In the genomic region with DNA sequence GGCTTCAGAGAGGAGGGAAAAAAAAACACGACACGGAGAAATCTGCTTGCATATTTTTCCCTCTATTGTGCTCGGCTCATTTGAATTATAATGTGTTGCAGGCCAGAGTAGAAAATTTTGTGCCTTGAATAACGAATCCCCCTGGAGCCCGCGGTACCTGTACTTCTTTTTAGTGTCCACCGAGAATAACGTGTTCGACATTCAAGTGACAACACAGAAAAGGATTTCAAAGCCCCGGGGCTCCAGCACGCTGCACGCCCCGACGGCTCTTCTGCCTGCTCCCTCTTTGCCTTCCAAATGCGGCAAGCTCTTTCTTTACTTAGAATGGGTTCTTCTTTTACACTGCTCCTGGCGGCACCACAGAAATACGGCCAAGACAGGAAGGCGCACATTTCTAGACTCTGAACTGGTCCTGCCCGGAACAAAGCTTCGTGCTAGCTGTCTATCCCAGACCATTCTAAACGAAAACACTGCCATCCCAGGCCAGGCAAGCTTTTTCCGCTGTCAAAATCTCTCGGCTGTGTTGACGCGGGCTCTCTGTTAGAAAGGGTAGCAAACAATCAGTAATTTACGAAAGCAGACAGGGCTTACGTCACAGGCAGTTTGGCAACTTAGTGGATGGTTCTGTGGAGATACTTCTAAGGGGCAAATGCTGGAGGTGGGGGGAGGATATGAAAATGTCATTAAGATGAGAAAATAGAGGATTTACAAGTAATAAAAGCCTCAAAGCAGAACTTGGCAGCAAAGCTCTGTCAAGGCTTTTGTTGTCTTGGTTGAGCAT, we compare ENCODE assay signal across 9 mouse cellular contexts.
DNase-seq lines count a peak whose midpoint lies in the region; ATAC-seq and TF ChIP-seq lines count a peak whose summit lies in the region.
"Had no signal": no experiment of that assay in that cellular context is flagged by ENCODE, and none has a peak within 500 bp of the region (broad histone marks: within the 10 kb centered on the region; RNA-seq: fewer than 3 reads in every experiment).

No protein-coding gene starts in this region.

- peaks cover 5% of the 10 kb centered on the region; the same call in 1 of the 2 replicates for H3K4me1 ChIP-seq in thymus, adult 2 months (replicated peaks; ENCODE audit: control insufficient read depth, insufficient read depth, low read length)
- peaks cover 11% of the 10 kb centered on the region for H3K4me1 ChIP-seq in embryonic facial prominence, embryonic 13.5 days
- H3K4me1 ChIP-seq in liver, postnatal 0 days (ENCODE audit: insufficient read depth), result peaks cover 18% of the 10 kb centered on the region
- peaks cover 30% of the 10 kb centered on the region for H3K4me1 ChIP-seq in neural tube, embryonic 13.5 days (replicated peaks)

- no peak for TF ChIP-seq CTCF in thymus, adult 2 months (IDR thresholded peaks at IDR 0.05; ENCODE audit: borderline replicate concordance, control insufficient read depth, extremely low read depth, insufficient read depth, low read length, poor library complexity)
- TF ChIP-seq CTCF in liver, postnatal 0 days (IDR thresholded peaks at IDR 0.05; ENCODE audit: low read depth), result no peak

- WGBS in thymus, adult 2 months, result 7% methylated on average over 27 of the region's 27 CpGs
- WGBS in embryonic facial prominence, embryonic 13.5 days, result 2% methylated on average over 27 of the region's 27 CpGs
- WGBS in liver, postnatal 0 days (ENCODE audit: insufficient replicate concordance), result 5% methylated on average over 27 of the region's 27 CpGs
- 2% methylated on average over 27 of the region's 27 CpGs for WGBS in neural tube, embryonic 13.5 days

- H3K4me2 ChIP-seq in embryonic facial prominence, embryonic 13.5 days, result peak overlapping the region; percentile 70
- peak overlapping the region; percentile 63 for H3K4me2 ChIP-seq in liver, postnatal 0 days (ENCODE audit: low read depth, low read length)
- H3K4me2 ChIP-seq in neural tube, embryonic 13.5 days, result peak overlapping the region; percentile 57

- TF ChIP-seq EP300 in liver, postnatal 0 days (IDR thresholded peaks at IDR 0.05; ENCODE audit: low read depth), result no peak

- peak overlapping the region; percentile 57; the same call in 1 of the 2 replicates for H3K9ac ChIP-seq in embryonic facial prominence, embryonic 13.5 days
- H3K9ac ChIP-seq in liver, postnatal 0 days (replicated peaks), result no peak overlapping the region
- H3K9ac ChIP-seq in neural tube, embryonic 13.5 days, result peak overlapping the region; percentile 74

- TF ChIP-seq POLR2A in thymus, adult 2 months (IDR thresholded peaks at IDR 0.05; ENCODE audit: control insufficient read depth, extremely low read depth, insufficient read depth, low read length, poor library complexity), result no peak

- peak; percentile 39 for DNase-seq in thymus, postnatal 0 days (ENCODE audit: low spot score)
- DNase-seq in thymus, adult 2 months, result no peak
- peak; percentile 15 for DNase-seq in heart, postnatal 4 days
- DNase-seq in layer of hippocampus, adult 18-20 months (ENCODE audit: low spot score in 2 of 2), result peak; percentile 22 to 50
- peak; percentile 45 for DNase-seq in liver, postnatal 0 days
- DNase-seq in gastrocnemius, adult 8-10 months (ENCODE audit: low spot score in 2 of 2), result no peak

- no peaks in the 10 kb centered on the region for H3K36me3 ChIP-seq in thymus, adult 2 months (ENCODE audit: control insufficient read depth, insufficient read depth, low read length)
- no peaks in the 10 kb centered on the region for H3K36me3 ChIP-seq in embryonic facial prominence, embryonic 13.5 days
- H3K36me3 ChIP-seq in liver, postnatal 0 days (replicated peaks; ENCODE audit: insufficient read depth, low read length), result no peaks in the 10 kb centered on the region
- no peaks in the 10 kb centered on the region for H3K36me3 ChIP-seq in neural tube, embryonic 13.5 days

- H3K27me3 ChIP-seq in thymus, adult 2 months (ENCODE audit: control insufficient read depth, insufficient read depth, low read length), result peaks cover 17% of the 10 kb centered on the region
- H3K27me3 ChIP-seq in embryonic facial prominence, embryonic 13.5 days, result peaks cover 40% of the 10 kb centered on the region
- H3K27me3 ChIP-seq in liver, postnatal 0 days (ENCODE audit: insufficient read depth, low read length), result peaks cover 20% of the 10 kb centered on the region
- peaks cover 27% of the 10 kb centered on the region for H3K27me3 ChIP-seq in neural tube, embryonic 13.5 days

- no peak overlapping the region for H3K27ac ChIP-seq in thymus, adult 2 months (ENCODE audit: control insufficient read depth, insufficient read depth, low read length)
- H3K27ac ChIP-seq in embryonic facial prominence, embryonic 13.5 days, result no peak overlapping the region
- H3K27ac ChIP-seq in liver, postnatal 0 days (ENCODE audit: low read depth), result no peak overlapping the region
- H3K27ac ChIP-seq in neural tube, embryonic 13.5 days (replicated peaks), result peak overlapping the region; percentile 80

- H3K9me3 ChIP-seq in embryonic facial prominence, embryonic 13.5 days, result no peaks in the 10 kb centered on the region
- no peaks in the 10 kb centered on the region for H3K9me3 ChIP-seq in liver, postnatal 0 days (ENCODE audit: low read length)
- H3K9me3 ChIP-seq in neural tube, embryonic 13.5 days, result no peaks in the 10 kb centered on the region

- no peak for ATAC-seq in embryonic facial prominence, embryonic 13.5 days (ENCODE audit: insufficient number of reproducible peaks, insufficient read depth, low FRiP score, low TSS enrichment, low read depth)
- peak; percentile 65 for ATAC-seq in liver, postnatal 0 days
- ATAC-seq in neural tube, embryonic 13.5 days (ENCODE audit: low read depth), result peak; percentile 21; the same call in 1 of the 2 replicates

- H3K4me3 ChIP-seq in thymus, adult 2 months (ENCODE audit: control insufficient read depth, insufficient read depth, low read length), result no peak overlapping the region
- H3K4me3 ChIP-seq in embryonic facial prominence, embryonic 13.5 days, result peak overlapping the region; percentile 40
- peak overlapping the region; percentile 40 for H3K4me3 ChIP-seq in liver, postnatal 0 days (ENCODE audit: low read depth, low read length)
- peak overlapping the region; percentile 38 for H3K4me3 ChIP-seq in neural tube, embryonic 13.5 days
- H3K4me3 ChIP-seq: myocyte had no signal

Comparison
In these comparisons a context has a peak if more than half of its experiments do, and no peak if none do; other contexts are left out.
1. DNase-seq: peak in thymus, postnatal 0 days (single experiment), heart, postnatal 4 days (single experiment), layer of hippocampus, adult 18-20 months (2 of 2) and liver, postnatal 0 days (single experiment); none in thymus, adult 2 months (single experiment) and gastrocnemius, adult 8-10 months (0 of 2).
2. Peak in every context shown above with its lines, with median percentiles within 50 percentile points of each other: H3K4me2 ChIP-seq.